Mouse (Mus musculus) frontal cortex, postnatal 10 days (tissue): ENCODE measurements around the gene Gm27179.
"Not testable (repeated sequence)": the region's sequence is repeated elsewhere in the genome, so short reads cannot be mapped to it uniquely, and the experiment has no call there.

Experiments used
- DNase-seq, 2 experiments: peaks; one replicate each; pipeline ENCODE4 v3.0.0; 2022; ENCODE audit warnings: low spot score in 2 of 2, mixed read lengths in 1 of 2

Gene Gm27179

GRCm38 (mm10) chr14:69473941-69474646 is 38.3 kb downstream of the Gm27179 start:
- not testable (repeated sequence) for DNase-seq

- not testable (repeated sequence) for DNase-seq
Measured at GRCm38 (mm10) chr14:69473322-69473721, 39.0 kb downstream of the Gm27179 start.

- DNase-seq, result not testable (repeated sequence)
Measured at GRCm38 (mm10) chr14:69470122-69470708, 42.1 kb downstream of the Gm27179 start.

GRCm38 (mm10) chr14:69467612-69468366 is 44.6 kb downstream of the Gm27179 start:
- DNase-seq, result not testable (repeated sequence)

- not testable (repeated sequence) for DNase-seq
Measured at GRCm38 (mm10) chr14:69464465-69464864, 47.9 kb downstream of the Gm27179 start.
